Mouse (Mus musculus): ENCODE data around the gene Nudt17.

DNA sequence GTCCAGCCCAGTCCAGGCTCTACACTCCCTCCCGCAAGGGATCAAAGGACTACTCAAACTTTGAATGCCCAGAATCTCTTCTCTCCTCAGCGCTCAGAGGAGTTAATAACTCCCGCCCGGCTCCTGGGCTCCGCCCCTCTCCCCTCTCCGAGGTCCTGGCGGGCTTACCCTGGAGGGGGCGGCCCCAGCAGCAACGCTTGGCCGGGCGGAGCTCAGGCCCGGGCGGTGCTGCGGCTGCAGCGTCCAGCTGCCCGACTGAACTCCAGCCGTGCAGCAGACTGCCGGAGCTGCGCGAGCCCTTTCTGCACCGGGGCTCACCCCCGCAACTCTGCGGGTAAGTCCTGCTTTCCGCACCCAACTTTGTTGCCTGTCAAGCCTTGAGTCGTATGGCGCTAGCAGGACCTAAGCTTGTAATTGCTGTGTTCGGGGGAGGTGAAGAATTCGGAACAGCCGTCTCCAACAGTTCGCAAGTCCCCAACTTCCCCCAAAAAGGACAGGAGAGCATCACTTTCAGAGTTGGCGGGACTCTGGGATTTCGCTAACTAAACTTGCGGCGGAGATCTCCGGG, 12.1 kb downstream of the Nudt17 start, which contains the start of gene Pias3:
- TF ChIP-seq POLR2A (IDR thresholded peaks at IDR 0.05; ENCODE audit: insufficient read length, low read depth) (peak; percentile 75), MYOG (IDR thresholded peaks at IDR 0.05; ENCODE audit: control insufficient read depth in 1 of 3, insufficient read depth in 1 of 3, insufficient read length in 2 of 3, low read depth in 2 of 3) (peak in 2 of 3 experiments; percentile 10 to 62)

All from myocyte (in vitro differentiated cells).